Mouse (Mus musculus) gastrocnemius, adult 2 months (tissue): ENCODE results near the gene Etfb. TPM values are rescaled to one million over a fixed set of nuclear protein-coding genes. Genes with fewer than 3 reads are reported as not detected.
A peak's percentile ranks its signal among the peaks of the same experiment; 100 is the strongest.

ENCODE experiments used
- DNase-seq: peaks from one replicate; pipeline ENCODE4 v3.0.0; 2022
- H3K27ac ChIP-seq: fragments of 200-600 bp; 2 replicates; pipeline ENCODE4 v1.8.1; 2022; ENCODE audit warnings: mild to moderate bottlenecking
- H3K4me3 ChIP-seq: fragments of 200-600 bp; 2 replicates; pipeline ENCODE4 v1.8.1; 2022; ENCODE audit warnings: mild to moderate bottlenecking, moderate library complexity
- CTCF ChIP-seq: fragments of 200-600 bp; IDR thresholded peaks from 2 replicates; pipeline ENCODE4 v1.8.1; 2022; ENCODE audit warnings: antibody characterized with exemption, mild to moderate bottlenecking, moderate library complexity
- intact Hi-C: fragments of 180-260 bp; cut with DNase I; formaldehyde crosslinking; loops from one replicate; pipeline ENCODE4 v1.15.1; 2025
- total RNA-seq, 2 experiments: library from RNA; stranded (reverse); gene quantifications; 2 replicates each; pipeline ENCODE4 v1.2.3; 2021

The Etfb gene
- total RNA-seq, 2 experiments from 2014 or later: 221 to 447 TPM

- intact Hi-C loops: no loop called here
- TF ChIP-seq CTCF: no peak
- Histone ChIP-seq H3K4me3 (no peak overlapping the region), H3K27ac (no peak overlapping the region)
- DNase-seq: no peak
These were observed 9.9 kb downstream of the Etfb start for GRCm38 (mm10) chr7:43453599-43454355.

DNA sequence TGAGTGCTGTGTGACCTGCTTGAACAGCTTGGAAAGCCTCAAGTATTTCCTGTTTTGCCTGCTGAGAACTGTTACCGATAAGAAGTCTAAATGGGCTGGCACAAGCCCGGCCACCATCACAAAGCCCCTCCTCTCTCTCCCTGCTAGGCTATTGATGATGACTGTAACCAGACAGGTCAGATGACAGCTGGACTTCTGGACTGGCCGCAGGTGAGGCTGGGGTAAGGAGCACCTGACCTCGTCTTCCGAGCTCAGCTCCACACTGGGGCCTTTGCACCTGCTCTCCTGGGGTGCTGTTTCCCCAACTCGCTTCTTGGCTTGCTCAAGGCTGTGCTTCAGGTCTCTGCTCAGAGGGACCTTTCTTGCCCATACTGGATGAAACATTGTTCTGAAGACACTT lies 10.5 kb downstream of the Etfb start:
- DNase-seq: no peak
- Histone ChIP-seq H3K27ac (no peak overlapping the region), H3K4me3 (no peak overlapping the region)
- TF ChIP-seq CTCF: no peak
- intact Hi-C loops: no loop called here

DNA sequence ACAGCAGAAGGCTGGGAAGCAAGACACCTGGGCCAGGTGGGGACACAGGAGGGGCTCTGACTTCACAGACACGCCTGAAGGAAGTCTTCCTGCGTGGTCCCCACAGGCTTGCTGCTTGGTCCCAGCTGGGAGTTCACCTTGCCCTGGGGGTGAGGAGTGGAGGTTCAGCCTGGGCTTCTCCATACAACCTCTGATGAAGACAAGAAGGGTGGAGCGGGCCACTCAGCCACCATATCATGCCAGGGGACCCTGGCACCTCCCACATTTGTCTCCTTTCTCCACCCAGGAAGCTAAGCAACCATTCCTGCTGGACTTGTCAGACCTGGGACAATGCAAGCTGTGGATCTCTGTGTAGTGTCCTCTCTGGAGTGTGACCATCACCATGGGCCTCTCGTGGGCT lies 19.0 kb downstream of the Etfb start, which contains the start of gene Vsig10l:
Gene Vsig10l, plus strand, starts transcription at position 301 of the 400 bp plus-strand sequence.
- TF ChIP-seq CTCF: no peak
- Histone ChIP-seq H3K27ac (no peak within 1 kb of the TSS), H3K4me3 (no peak within 1 kb of the TSS)
- intact Hi-C loops: loop anchor here (10.0 kb wide), 1 partner anchor 122 kb away; no protein-coding TSS in a partner anchor
- DNase-seq: no peak

GRCm38 (mm10) chr7:43463976-43464375 lies 20.1 kb downstream of the Etfb start:
- Histone ChIP-seq H3K27ac (no peak overlapping the region), H3K4me3 (no peak overlapping the region)
- TF ChIP-seq CTCF: no peak
- intact Hi-C loops: loop anchor here (2.0 to 10.0 kb wide), 2 partner anchors 15 to 121 kb away; no protein-coding TSS in a partner anchor
- no peak for DNase-seq

DNA sequence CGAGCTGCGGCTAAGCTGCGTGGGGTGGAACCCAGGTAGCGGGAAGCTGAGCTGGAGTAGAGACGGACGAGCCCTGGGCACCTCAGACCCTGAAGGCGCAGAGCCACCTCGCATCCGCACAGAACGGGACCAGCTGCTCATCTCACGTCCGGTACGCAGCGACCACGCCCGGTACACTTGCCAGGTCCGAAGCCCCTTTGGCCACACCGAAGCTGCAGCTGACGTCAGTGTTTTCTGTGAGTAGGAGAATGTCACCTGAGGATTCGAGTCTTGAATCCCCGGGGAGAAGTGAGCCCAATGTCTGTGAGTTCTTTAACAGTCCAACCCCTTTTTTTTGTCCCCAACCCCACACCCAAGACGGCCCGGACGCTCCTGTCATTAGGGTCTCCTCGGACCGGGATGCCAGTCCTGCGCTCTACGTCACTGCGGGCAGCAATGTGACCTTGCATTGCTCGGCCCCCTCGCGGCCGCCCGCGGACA lies 21.0 kb downstream of the Etfb start:
- Histone ChIP-seq H3K27ac (peak overlapping the region; percentile 62), H3K4me3 (peak overlapping the region; percentile 83)
- no peak for TF ChIP-seq CTCF
- intact Hi-C loops: loop anchor here (2.0 to 10.0 kb wide), 2 partner anchors 16 to 120 kb away; no protein-coding TSS in a partner anchor
- no peak for DNase-seq

- peak overlapping the region; percentile 62 for H3K27ac ChIP-seq
- peak; percentile 44 for TF ChIP-seq CTCF
These were observed 21.6 kb downstream of the Etfb start for GRCm38 (mm10) chr7:43465344-43466098.

DNA sequence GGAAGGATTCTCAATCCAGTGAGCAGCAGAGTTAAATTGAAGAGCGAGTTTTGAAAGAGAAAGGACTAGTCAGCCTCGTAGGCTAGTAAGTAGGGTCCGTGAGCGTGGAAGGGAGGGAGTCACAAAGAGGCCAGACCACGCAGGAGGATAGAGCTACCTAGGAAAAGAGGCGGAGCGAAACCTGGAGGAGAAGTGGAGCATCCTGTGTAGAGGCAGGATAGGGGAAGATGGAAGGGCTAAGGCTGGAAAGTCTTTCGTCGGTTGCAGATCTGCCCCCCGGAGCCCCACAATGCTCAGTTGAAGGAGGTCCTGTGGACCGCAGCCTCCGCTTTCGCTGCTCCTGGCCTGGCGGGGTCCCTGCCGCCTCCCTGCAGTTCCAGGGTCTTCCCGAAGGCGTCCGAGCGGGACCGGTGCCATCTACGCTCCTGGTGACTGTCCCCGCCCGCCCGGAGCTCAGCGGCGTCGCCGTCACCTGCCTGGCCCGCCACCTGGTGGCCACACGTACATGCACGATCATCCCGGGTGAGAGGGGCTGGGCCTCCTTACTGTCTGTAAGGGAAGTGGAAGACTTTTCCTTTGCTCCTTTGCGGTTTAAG lies 22.3 kb downstream of the Etfb start:
- peak; percentile 90 for DNase-seq
- peak overlapping the region; percentile 62 for H3K27ac ChIP-seq
- TF ChIP-seq CTCF: no peak; the same call in 1 of the 2 replicates
- H3K4me3 ChIP-seq: peak overlapping the region; percentile 83
- intact Hi-C loops: loop anchor here (1.0 to 10.0 kb wide), 2 partner anchors 43 to 119 kb away; no protein-coding TSS in a partner anchor

More at GRCm38 (mm10) chr7:43465344-43466098, 21.6 kb downstream of the Etfb start:
- H3K4me3 ChIP-seq: peak overlapping the region; percentile 83
- intact Hi-C loops: loop anchor here (1.0 to 10.0 kb wide), 3 partner anchors 17 to 119 kb away; no protein-coding TSS in a partner anchor
- DNase-seq: peak; percentile 88

GRCm38 (mm10) chr7:43470373-43470772 lies 26.5 kb downstream of the Etfb start:
- TF ChIP-seq CTCF: peak; percentile 56
- intact Hi-C loops: no loop called here
- Histone ChIP-seq H3K27ac (no peak overlapping the region), H3K4me3 (no peak overlapping the region)
- DNase-seq: no peak

DNA sequence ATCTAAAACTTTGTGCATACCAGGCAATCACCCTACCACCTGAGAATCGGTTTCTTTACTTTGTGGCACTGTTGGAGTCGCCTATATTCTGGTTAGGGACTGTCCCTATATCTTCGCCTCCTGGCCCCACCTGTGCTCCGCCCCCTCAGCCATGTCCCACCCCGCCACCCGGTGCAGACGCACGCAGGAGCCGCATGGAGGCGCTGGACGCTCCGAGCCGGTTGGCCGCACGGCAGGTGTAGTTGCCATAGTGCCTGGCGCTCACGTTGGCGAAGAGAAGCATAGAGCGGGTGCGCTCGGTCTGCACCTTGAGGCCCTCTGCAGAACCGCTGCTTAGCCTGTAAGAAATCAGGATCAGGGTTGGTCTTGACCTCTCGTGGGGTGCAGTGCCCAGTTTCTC lies 31.8 kb downstream of the Etfb start:
- intact Hi-C loops: no loop called here
- H3K27ac ChIP-seq: no peak overlapping the region
- no peak overlapping the region for H3K4me3 ChIP-seq
- no peak; the same call in 1 of the 2 replicates for TF ChIP-seq CTCF
- no peak for DNase-seq

DNA sequence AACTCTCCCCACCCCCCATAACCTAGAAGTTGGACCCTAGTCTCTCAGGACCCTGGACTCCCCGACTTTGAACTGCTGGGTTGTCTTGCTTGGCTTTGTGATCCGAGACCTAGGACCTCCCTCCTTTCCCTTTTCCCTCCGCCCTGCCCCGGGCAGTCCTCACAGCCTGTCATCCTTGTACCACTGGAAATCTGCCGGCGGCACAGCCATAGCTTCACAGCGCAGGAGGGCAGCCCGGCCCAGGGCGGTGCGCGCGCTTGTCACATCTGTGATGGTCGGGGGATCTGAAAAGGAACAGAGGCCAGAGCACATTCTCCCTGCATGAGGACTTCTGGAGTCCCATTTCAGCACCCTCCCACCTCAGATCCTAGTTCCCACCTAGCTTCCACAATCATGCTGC lies 32.5 kb downstream of the Etfb start:
- DNase-seq: no peak
- intact Hi-C loops: no loop called here
- no peak overlapping the region for H3K4me3 ChIP-seq

GRCm38 (mm10) chr7:43481191-43481590 lies 37.3 kb downstream of the Etfb start:
- DNase-seq: no peak
- no peak overlapping the region for H3K27ac ChIP-seq
- intact Hi-C loops: no loop called here
- no peak for TF ChIP-seq CTCF
- H3K4me3 ChIP-seq: no peak overlapping the region

More for the DNA sequence above, 32.5 kb downstream of the Etfb start:
- no peak for TF ChIP-seq CTCF
- H3K27ac ChIP-seq: no peak overlapping the region

- Histone ChIP-seq H3K27ac (no peak overlapping the region), H3K4me3 (no peak overlapping the region)
- no peak for DNase-seq
- intact Hi-C loops: no loop called here
- no peak for TF ChIP-seq CTCF
These were observed 38.3 kb downstream of the Etfb start for GRCm38 (mm10) chr7:43482090-43482716.
